Mouse (Mus musculus) ES-Bruce4 (cell line): ENCODE results near the gene Hdac9. TPM values are rescaled to one million over a fixed set of nuclear protein-coding genes. Genes with fewer than 3 reads are reported as not detected.

Source experiments
- H3K27ac ChIP-seq: 2 replicates; pipeline ENCODE4 v1.5.1; 2012; ENCODE audit warnings: low read length, inconsistent platforms; ENCODE audit not compliant: insufficient read depth
- H3K27me3 ChIP-seq: 2 replicates; pipeline ENCODE4 v1.6.1; 2012; ENCODE audit warnings: mild to moderate bottlenecking, low read length, inconsistent platforms; ENCODE audit not compliant: control insufficient read depth, poor library complexity, insufficient read depth, severe bottlenecking
- H3K36me3 ChIP-seq: 2 replicates; pipeline ENCODE4 v1.6.1; 2012; ENCODE audit warnings: inconsistent platforms, mild to moderate bottlenecking, low read length, moderate library complexity; ENCODE audit not compliant: control insufficient read depth, poor library complexity, insufficient read depth, severe bottlenecking
- H3K4me1 ChIP-seq: one replicate; pipeline ENCODE4 v1.8.1; 2011; ENCODE audit warnings: low read length; ENCODE audit not compliant: control insufficient read depth, insufficient read depth
- H3K4me3 ChIP-seq: 2 replicates; pipeline ENCODE4 v1.5.1; 2011; ENCODE audit warnings: low read depth, mild to moderate bottlenecking, low read length
- H3K9ac ChIP-seq: 2 replicates; pipeline ENCODE4 v1.6.1; 2012; ENCODE audit warnings: low read depth, mild to moderate bottlenecking, inconsistent platforms; ENCODE audit not compliant: poor library complexity, severe bottlenecking
- H3K9me3 ChIP-seq: replicated peaks from 2 replicates; pipeline ENCODE4 v1.6.1; 2012; ENCODE audit warnings: mild to moderate bottlenecking, low read length, inconsistent platforms; ENCODE audit not compliant: control insufficient read depth, poor library complexity, insufficient read depth, severe bottlenecking
- CTCF ChIP-seq: IDR thresholded peaks from one replicate; pipeline ENCODE4 v1.8.1; 2011; ENCODE audit warnings: low read depth, low read length
- EP300 ChIP-seq: IDR thresholded peaks from 2 replicates; pipeline ENCODE4 v1.6.1; 2011; ENCODE audit warnings: low read depth, low read length; ENCODE audit not compliant: insufficient read depth
- POLR2A ChIP-seq: IDR thresholded peaks from one replicate; pipeline ENCODE4 v1.8.1; 2011; ENCODE audit warnings: low read length; ENCODE audit not compliant: insufficient read depth
- polyA plus RNA-seq: library from polyadenylated mRNA; stranded (reverse); fragments of >200 nt; gene quantifications from 2 replicates; pipeline ENCODE4 v1.2.4, GENCODE M21; 2011; ENCODE audit warnings: low read depth; ENCODE audit not compliant: missing spikeins, insufficient read depth, insufficient read length

The Hdac9 gene
- polyA plus RNA-seq, 1 experiment = 1.6 TPM

DNA sequence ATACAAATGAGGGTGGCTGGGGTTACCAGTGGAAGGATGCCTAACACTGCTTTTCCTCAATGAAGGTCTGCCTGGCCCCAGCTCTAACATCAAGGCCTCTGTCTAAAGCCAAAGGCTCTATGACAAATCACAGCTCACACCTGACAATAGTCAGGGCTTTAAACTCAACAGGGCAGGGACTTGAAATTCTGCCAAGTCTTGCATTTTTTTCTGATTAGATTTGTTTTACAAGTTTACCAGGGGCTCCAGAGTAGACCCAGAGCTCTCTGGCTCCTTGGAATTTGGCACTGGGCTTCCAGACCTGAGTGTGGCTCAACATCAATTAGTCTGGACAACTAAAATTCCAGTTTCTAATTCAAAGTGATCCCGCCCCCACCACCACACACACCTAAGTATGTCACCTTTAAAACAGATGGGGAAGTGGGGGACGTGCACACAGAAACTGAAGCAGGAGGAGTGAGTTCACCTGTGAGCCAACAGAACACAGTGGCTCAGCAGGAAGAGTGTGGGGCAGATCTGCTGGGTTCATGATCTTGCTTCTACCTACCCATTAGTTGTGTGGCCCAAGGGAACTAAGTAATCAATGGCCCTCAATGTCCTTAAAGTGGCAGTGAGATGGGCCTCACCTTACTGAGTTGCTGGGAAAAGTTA is 829.5 kb downstream of the Hdac9 start:
- no peaks in the 10 kb centered on the region for H3K4me1 ChIP-seq
- H3K9me3 ChIP-seq = no peaks in the 10 kb centered on the region; the same call in 1 of the 2 replicates
- TF ChIP-seq EP300 (no peak), POLR2A (no peak)
- H3K27ac ChIP-seq = no peak overlapping the region
- no peaks in the 10 kb centered on the region for H3K36me3 ChIP-seq
- H3K9ac ChIP-seq = no peak overlapping the region
- no peak overlapping the region for H3K4me3 ChIP-seq
- H3K27me3 ChIP-seq = no peaks in the 10 kb centered on the region

DNA sequence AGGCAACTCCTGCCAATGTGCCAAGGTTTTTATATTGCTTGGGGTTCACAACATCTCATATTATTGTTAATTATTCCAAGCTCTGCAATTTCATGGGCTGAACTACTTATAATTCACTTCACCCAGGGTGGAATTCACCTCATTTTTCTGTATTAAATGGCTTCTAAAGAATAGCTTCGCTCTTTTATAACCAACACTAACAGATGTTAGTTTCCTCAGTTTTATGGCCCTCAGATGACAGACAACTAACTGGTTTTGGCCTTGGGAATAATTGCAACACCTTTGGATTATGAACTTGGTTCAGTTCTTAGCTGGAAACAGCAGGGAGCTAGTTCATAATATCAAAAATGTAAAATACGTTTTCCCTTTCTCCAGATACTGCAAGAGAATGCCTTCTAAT is 839.9 kb downstream of the Hdac9 start:
- Histone ChIP-seq H3K27me3 (no peaks in the 10 kb centered on the region), H3K4me1 (no peaks in the 10 kb centered on the region), H3K27ac (no peak overlapping the region), H3K9ac (no peak overlapping the region), H3K36me3 (no peaks in the 10 kb centered on the region), H3K9me3 (peaks cover 9% of the 10 kb centered on the region), H3K4me3 (no peak overlapping the region)
- no peak for TF ChIP-seq POLR2A
- no peak for TF ChIP-seq EP300
- no peak for TF ChIP-seq CTCF

DNA sequence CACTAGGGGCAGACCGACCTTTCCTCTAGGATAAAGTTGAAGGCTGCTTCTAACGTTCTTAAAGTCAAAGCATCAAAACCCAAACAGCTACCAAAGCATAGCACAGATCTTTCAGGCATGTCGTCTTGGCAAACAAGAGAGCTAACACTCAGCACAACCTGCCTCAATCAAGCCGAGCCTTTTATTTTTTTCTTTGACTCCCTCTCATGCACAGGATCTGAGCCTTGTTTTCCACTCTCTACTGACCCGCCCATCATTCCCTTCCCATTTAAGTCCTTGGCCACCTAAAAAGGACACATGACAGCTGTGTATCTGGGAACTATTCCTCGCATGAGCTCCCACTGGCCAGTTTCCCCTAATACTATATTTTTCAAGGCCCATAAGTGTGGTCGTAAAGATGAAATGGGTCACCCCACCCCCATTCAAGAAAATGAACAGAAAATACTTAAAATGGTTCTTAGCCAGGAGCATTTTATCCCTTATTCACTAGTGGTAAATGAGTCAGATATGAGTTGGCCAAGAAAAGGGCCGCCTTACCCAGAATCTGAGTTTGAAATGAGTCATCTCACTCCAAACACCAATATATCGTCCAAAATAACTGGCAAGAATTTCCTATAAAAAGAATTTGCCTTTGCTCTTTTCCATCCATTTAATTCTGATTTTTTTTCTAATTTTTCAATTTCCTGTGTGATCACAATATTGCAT is 840.9 kb downstream of the Hdac9 start:
- TF ChIP-seq POLR2A (no peak), EP300 (no peak), CTCF (no peak)
- Histone ChIP-seq H3K27me3 (no peaks in the 10 kb centered on the region), H3K4me1 (no peaks in the 10 kb centered on the region), H3K36me3 (no peaks in the 10 kb centered on the region), H3K9me3 (peaks cover 9% of the 10 kb centered on the region), H3K4me3 (no peak overlapping the region), H3K27ac (no peak overlapping the region), H3K9ac (no peak overlapping the region)

DNA sequence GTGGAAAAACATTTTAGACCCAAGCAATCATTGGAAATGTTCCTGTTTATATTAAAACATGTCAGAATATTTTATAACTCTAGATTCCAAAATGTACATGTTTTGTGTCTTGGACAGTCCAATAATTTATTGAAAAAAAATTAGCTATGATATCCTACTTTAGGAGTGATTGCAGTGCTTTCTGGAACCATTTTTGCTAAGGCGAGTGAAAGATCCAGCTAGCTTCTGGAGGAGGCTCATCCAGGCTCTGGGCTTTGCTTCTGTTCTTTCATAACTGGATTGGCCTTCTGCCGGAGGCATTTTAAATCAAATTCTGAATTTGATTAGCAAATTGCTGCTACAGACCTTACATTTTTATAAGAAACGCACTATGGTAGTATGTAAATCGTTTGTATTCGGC is 864.4 kb downstream of the Hdac9 start:
- Histone ChIP-seq H3K9me3 (no peaks in the 10 kb centered on the region), H3K4me3 (no peak overlapping the region), H3K36me3 (no peaks in the 10 kb centered on the region), H3K27ac (no peak overlapping the region), H3K4me1 (no peaks in the 10 kb centered on the region), H3K9ac (no peak overlapping the region), H3K27me3 (no peaks in the 10 kb centered on the region)
- no peak for TF ChIP-seq CTCF
- no peak for TF ChIP-seq POLR2A
- TF ChIP-seq EP300 = no peak

DNA sequence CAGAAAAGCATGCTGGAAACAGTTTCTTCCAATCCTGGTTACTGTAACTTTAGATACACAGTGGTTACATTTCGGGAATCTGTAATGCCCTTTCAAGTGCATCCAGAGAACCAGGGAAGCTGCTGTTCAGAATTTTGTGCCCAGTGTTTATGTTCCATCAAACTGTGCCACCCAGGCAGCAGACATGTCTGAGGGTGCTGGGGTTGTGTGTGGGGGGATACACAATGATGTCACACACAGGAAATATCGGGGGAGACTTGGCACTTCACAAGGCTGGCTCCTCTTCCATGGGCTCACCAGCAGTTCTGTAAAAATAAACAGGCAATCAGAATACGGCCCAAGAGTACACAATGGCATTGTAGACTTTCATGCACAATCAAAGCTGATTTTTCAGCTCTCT is 864.9 kb downstream of the Hdac9 start:
- TF ChIP-seq CTCF (no peak), POLR2A (no peak), EP300 (no peak)
- H3K4me3 ChIP-seq = no peak overlapping the region
- no peaks in the 10 kb centered on the region for H3K4me1 ChIP-seq
- no peaks in the 10 kb centered on the region for H3K36me3 ChIP-seq
- no peaks in the 10 kb centered on the region for H3K9me3 ChIP-seq
- no peak overlapping the region for H3K9ac ChIP-seq
- no peaks in the 10 kb centered on the region for H3K27me3 ChIP-seq
- H3K27ac ChIP-seq = no peak overlapping the region

DNA sequence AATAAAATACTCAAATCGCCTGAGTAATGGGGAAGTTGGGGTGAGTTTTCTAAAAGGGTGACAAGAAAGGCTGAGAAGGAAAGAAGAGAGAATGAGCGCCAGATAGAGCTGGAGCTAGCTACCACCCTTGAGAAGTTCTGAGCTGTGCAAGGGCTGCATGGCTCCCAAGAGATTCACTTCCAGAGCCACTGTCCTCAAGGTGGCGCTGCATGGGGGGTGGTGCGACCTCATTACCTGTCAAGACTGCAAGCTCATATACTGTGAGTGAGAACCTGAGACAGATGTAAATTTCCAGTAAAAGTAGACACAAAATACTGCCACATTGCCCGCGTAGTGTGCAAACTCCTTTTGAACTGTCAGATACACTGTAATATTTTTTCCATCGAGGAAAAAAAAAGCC is 865.8 kb downstream of the Hdac9 start:
- Histone ChIP-seq H3K4me3 (no peak overlapping the region), H3K4me1 (no peaks in the 10 kb centered on the region), H3K9me3 (no peaks in the 10 kb centered on the region), H3K27me3 (no peaks in the 10 kb centered on the region), H3K27ac (no peak overlapping the region), H3K9ac (no peak overlapping the region), H3K36me3 (no peaks in the 10 kb centered on the region)
- TF ChIP-seq CTCF (peak; percentile 65), POLR2A (no peak)
